In the genomic region with DNA sequence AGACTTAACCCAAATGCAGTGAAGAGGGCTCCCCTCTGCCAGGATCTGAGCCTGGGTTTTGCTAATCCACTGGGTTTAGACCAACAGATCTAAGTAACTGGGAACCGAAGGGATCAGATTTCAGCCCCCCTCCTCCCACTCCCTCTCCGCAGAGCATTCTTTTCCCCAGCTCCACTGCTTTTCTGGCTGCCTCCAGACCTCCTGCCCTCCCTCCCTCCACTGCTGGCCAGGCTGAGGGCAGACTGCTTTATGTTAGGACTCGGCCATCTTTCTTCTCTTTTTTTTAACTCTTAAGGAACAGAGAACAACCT, we compare ENCODE assay signal across 8 mouse cellular contexts.
DNase-seq lines count a peak whose midpoint lies in the region; ATAC-seq lines count a peak whose summit lies in the region.

No protein-coding gene starts in this region.

- no peak overlapping the region for H3K4me3 ChIP-seq in forebrain, embryonic 16.5 days (replicated peaks; ENCODE audit: low read length)
- H3K4me3 ChIP-seq in neural tube, embryonic 12.5 days, result no peak overlapping the region

- H3K9ac ChIP-seq in forebrain, embryonic 16.5 days (replicated peaks; ENCODE audit: low read depth, low read length), result no peak overlapping the region
- H3K9ac ChIP-seq in neural tube, embryonic 12.5 days, result peak overlapping the region; percentile 33; the same call in 1 of the 2 replicates

- no peak overlapping the region for H3K4me2 ChIP-seq in forebrain, embryonic 16.5 days (ENCODE audit: low read length)
- H3K4me2 ChIP-seq in neural tube, embryonic 12.5 days (replicated peaks), result peak overlapping the region; percentile 43

- 2% methylated on average over 3 of the region's 3 CpGs for WGBS in forebrain, embryonic 16.5 days
- 2% methylated on average over 3 of the region's 3 CpGs for WGBS in neural tube, embryonic 12.5 days

- ATAC-seq in forebrain, embryonic 16.5 days, result peak; percentile 58
- ATAC-seq in neural tube, embryonic 12.5 days (ENCODE audit: low FRiP score, low read depth), result peak; percentile 49; the same call in 1 of the 2 replicates

- H3K4me1 ChIP-seq in forebrain, embryonic 16.5 days (replicated peaks; ENCODE audit: control insufficient read depth, insufficient read depth, low read length), result peaks cover 18% of the 10 kb centered on the region
- H3K4me1 ChIP-seq in neural tube, embryonic 12.5 days, result peaks cover 54% of the 10 kb centered on the region

- no peak overlapping the region for H3K27ac ChIP-seq in forebrain, embryonic 16.5 days (ENCODE audit: low read length)
- peak overlapping the region; percentile 42; the same call in 1 of the 2 replicates for H3K27ac ChIP-seq in neural tube, embryonic 12.5 days

- no peaks in the 10 kb centered on the region for H3K9me3 ChIP-seq in forebrain, embryonic 16.5 days (ENCODE audit: control insufficient read depth, low read length)
- no peaks in the 10 kb centered on the region for H3K9me3 ChIP-seq in neural tube, embryonic 12.5 days

- H3K27me3 ChIP-seq in forebrain, embryonic 16.5 days (replicated peaks; ENCODE audit: control insufficient read depth, insufficient read depth, low read length), result no peaks in the 10 kb centered on the region
- no peaks in the 10 kb centered on the region for H3K27me3 ChIP-seq in neural tube, embryonic 12.5 days (replicated peaks)

- peak; percentile 73 for DNase-seq in 3T3-L1 (ENCODE audit: low read depth, low spot score)
- DNase-seq in NIH3T3 (ENCODE audit: low read depth), result peak; percentile 89
- DNase-seq in kidney, postnatal 10 days, result peak; percentile 82
- DNase-seq in spleen, postnatal 10 days (ENCODE audit: low spot score in 2 of 2), result no peak
- no peak for DNase-seq in layer of hippocampus, adult 18-20 months (ENCODE audit: low spot score in 2 of 2)
- DNase-seq in cerebellum, adult 8-10 months, result no peak

- no peaks in the 10 kb centered on the region for H3K36me3 ChIP-seq in forebrain, embryonic 16.5 days (ENCODE audit: control insufficient read depth, insufficient read depth)
- peaks cover 5% of the 10 kb centered on the region; the same call in 1 of the 2 replicates for H3K36me3 ChIP-seq in neural tube, embryonic 12.5 days

Comparison
In these comparisons a context has a peak if more than half of its experiments do, and no peak if none do; other contexts are left out.
1. DNase-seq: peak in 3T3-L1 (single experiment), NIH3T3 (single experiment) and kidney, postnatal 10 days (single experiment); none in spleen, postnatal 10 days (0 of 2), layer of hippocampus, adult 18-20 months (0 of 2) and cerebellum, adult 8-10 months (single experiment).